Mouse (Mus musculus): ENCODE data around the gene Serpina3g.

Serpina3g gene

GRCm38 (mm10) chr12:104288336-104288735, 52.3 kb downstream of the Serpina3g start:
- DNase-seq = no peak

- DNase-seq = no peak
These were observed 53.8 kb downstream of the Serpina3g start for GRCm38 (mm10) chr12:104289872-104290271.
